Mouse (Mus musculus) CH12.LX (cell line): ENCODE data around the gene Gm20716. TPM values are rescaled to one million over a fixed set of nuclear protein-coding genes. Genes with fewer than 3 reads are reported as not detected.

Experiments
- DNase-seq: peaks from one replicate; pipeline ENCODE4 v3.0.0-alpha.2; 2013; ENCODE audit errors: extremely low read depth
- H3K27ac ChIP-seq: 2 replicates; pipeline ENCODE4 v1.5.1; 2012; ENCODE audit warnings: low read depth, mild to moderate bottlenecking, control low read depth, moderate library complexity; ENCODE audit not compliant: insufficient read depth
- H3K27me3 ChIP-seq: replicated peaks from 2 replicates; pipeline ENCODE3; 2012; ENCODE audit warnings: inconsistent platforms
- H3K36me3 ChIP-seq, 2 experiments: replicated peaks in 1 of 2; 2 replicates each; pipeline versions ENCODE3 to v1.6.1; 2012; ENCODE audit warnings: inconsistent platforms in 1 of 2, low read length in 1 of 2, mild to moderate bottlenecking in 1 of 2, mixed read lengths in 1 of 2, moderate library complexity in 1 of 2; ENCODE audit not compliant: control insufficient read depth in 1 of 2, insufficient read depth in 1 of 2
- H3K4me1 ChIP-seq, 2 experiments: 2 replicates each; pipeline ENCODE4 v1.6.1; 2012; ENCODE audit warnings: inconsistent platforms in 1 of 2, moderate library complexity in 1 of 2; ENCODE audit not compliant: insufficient read depth in 2 of 2, control insufficient read depth in 1 of 2
- H3K4me2 ChIP-seq: 2 replicates; pipeline ENCODE4 v1.6.1; 2012; ENCODE audit warnings: low read depth, mild to moderate bottlenecking, control low read depth; ENCODE audit not compliant: poor library complexity, insufficient read depth, severe bottlenecking
- H3K4me3 ChIP-seq, 3 experiments: fragments of 150-350 bp in 1 of 3; sonication (generic) in 1 of 3; replicated peaks in 1 of 3; 2 replicates each; pipeline versions ENCODE3 to v1.5.1; 2011 to 2012; ENCODE audit warnings: low read depth in 2 of 3, low read length in 2 of 3, mild to moderate bottlenecking in 2 of 3, moderate library complexity in 2 of 3, control low read depth in 1 of 3, improper control_type of control experiment in 1 of 3, inconsistent platforms in 1 of 3, mixed read lengths in 1 of 3; ENCODE audit not compliant: poor library complexity in 1 of 3
- H3K79me2 ChIP-seq: replicated peaks from 2 replicates; pipeline ENCODE4 v1.6.1; 2012; ENCODE audit warnings: mild to moderate bottlenecking, moderate library complexity; ENCODE audit not compliant: control insufficient read depth, poor library complexity, insufficient read depth, severe bottlenecking; ENCODE audit errors: extremely low read depth
- H3K9ac ChIP-seq: 2 replicates; pipeline ENCODE4 v1.6.1; 2012; ENCODE audit warnings: low read depth, mild to moderate bottlenecking, control low read depth, moderate library complexity; ENCODE audit not compliant: insufficient read depth
- H3K9me3 ChIP-seq: replicated peaks from 2 replicates; pipeline ENCODE3; 2012; ENCODE audit warnings: low read length, inconsistent platforms, mixed read lengths
- BHLHE40 ChIP-seq: IDR thresholded peaks from 2 replicates; pipeline ENCODE4 v1.6.1; 2011; ENCODE audit warnings: mild to moderate bottlenecking, low read depth, low read length, improper control_type of control experiment
- E2F4 ChIP-seq: IDR thresholded peaks from 2 replicates; pipeline ENCODE4 v1.6.1; 2011; ENCODE audit warnings: low read depth, low read length, improper control_type of control experiment; ENCODE audit not compliant: insufficient replicate concordance
- EP300 ChIP-seq: IDR thresholded peaks from 2 replicates; pipeline ENCODE4 v1.6.1; 2011; ENCODE audit warnings: low read length, improper control_type of control experiment
- GABPA ChIP-seq: IDR thresholded peaks from 2 replicates; pipeline ENCODE4 v1.6.1; 2012; ENCODE audit warnings: low read depth, low read length, improper control_type of control experiment, inconsistent platforms; ENCODE audit not compliant: insufficient replicate concordance
- JUN ChIP-seq: IDR thresholded peaks from 2 replicates; pipeline ENCODE4 v1.6.1; 2011; ENCODE audit warnings: low read depth, mild to moderate bottlenecking, low read length, improper control_type of control experiment, moderate library complexity; ENCODE audit not compliant: insufficient read depth
- JUND ChIP-seq: conservative IDR thresholded peaks from 2 replicates; pipeline ENCODE4 v1.6.1; 2011; ENCODE audit warnings: low read depth, low read length, improper control_type of control experiment
- KAT2A ChIP-seq: IDR thresholded peaks from 2 replicates; pipeline ENCODE4 v1.6.1; 2012; ENCODE audit warnings: low read length, improper control_type of control experiment, inconsistent platforms; ENCODE audit not compliant: insufficient replicate concordance
- MAFK ChIP-seq: IDR thresholded peaks from 2 replicates; pipeline ENCODE4 v1.6.1; 2011; ENCODE audit warnings: low read length, improper control_type of control experiment; ENCODE audit not compliant: insufficient replicate concordance
- MAZ ChIP-seq: IDR thresholded peaks from 2 replicates; pipeline ENCODE4 v1.6.1; 2012; ENCODE audit warnings: low read depth, mild to moderate bottlenecking, inconsistent platforms, low read length, improper control_type of control experiment, moderate library complexity
- MYC ChIP-seq: IDR thresholded peaks from 2 replicates; pipeline ENCODE4 v1.6.1; 2011; ENCODE audit warnings: low read depth, mild to moderate bottlenecking, improper control_type of control experiment, low read length
- NELFE ChIP-seq: IDR thresholded peaks from 2 replicates; pipeline ENCODE4 v1.6.1; 2011; ENCODE audit warnings: low read depth, low read length, improper control_type of control experiment
- NRF1 ChIP-seq: IDR thresholded peaks from 2 replicates; pipeline ENCODE4 v1.6.1; 2014; ENCODE audit warnings: low read depth, mild to moderate bottlenecking, inconsistent platforms, low read length, improper control_type of control experiment, moderate library complexity
- PAX5 ChIP-seq: IDR thresholded peaks from 2 replicates; pipeline ENCODE4 v1.6.1; 2012; ENCODE audit warnings: low read length, inconsistent platforms, mixed read lengths
- POLR2A ChIP-seq: IDR thresholded peaks from 2 replicates; pipeline ENCODE4 v1.6.1; 2011; ENCODE audit warnings: low read depth, mild to moderate bottlenecking, improper control_type of control experiment, low read length
- POLR2AphosphoS2 ChIP-seq: IDR thresholded peaks from 2 replicates; pipeline ENCODE4 v1.6.1; 2011; ENCODE audit warnings: low read depth, low read length, improper control_type of control experiment
- RCOR1 ChIP-seq: conservative IDR thresholded peaks from 2 replicates; pipeline ENCODE4 v1.6.1; 2012; ENCODE audit warnings: low read depth, mild to moderate bottlenecking, inconsistent platforms, low read length, improper control_type of control experiment
- SIN3A ChIP-seq: IDR thresholded peaks from 2 replicates; pipeline ENCODE4 v1.6.1; 2012; ENCODE audit warnings: low read length, improper control_type of control experiment, inconsistent platforms
- TBP ChIP-seq: conservative IDR thresholded peaks from 2 replicates; pipeline ENCODE4 v1.6.1; 2011; ENCODE audit warnings: low read depth, low read length, improper control_type of control experiment
- UBTF ChIP-seq: IDR thresholded peaks from 2 replicates; pipeline ENCODE4 v1.6.1; 2012; ENCODE audit warnings: low read depth, mild to moderate bottlenecking, inconsistent platforms, low read length, improper control_type of control experiment, moderate library complexity
- USF2 ChIP-seq: conservative IDR thresholded peaks from 2 replicates; pipeline ENCODE4 v1.6.1; 2011; ENCODE audit warnings: low read depth, low read length, improper control_type of control experiment
- ZC3H11A ChIP-seq: IDR thresholded peaks from 2 replicates; pipeline ENCODE4 v1.6.1; 2012; ENCODE audit warnings: low read depth, mild to moderate bottlenecking, inconsistent platforms, low read length, improper control_type of control experiment
- ZKSCAN1 ChIP-seq: IDR thresholded peaks from 2 replicates; pipeline ENCODE4 v1.6.1; 2012; ENCODE audit warnings: low read depth, inconsistent platforms, low read length, improper control_type of control experiment, borderline replicate concordance
- ZNF384 ChIP-seq: IDR thresholded peaks from 2 replicates; pipeline ENCODE4 v1.6.1; 2012; ENCODE audit warnings: low read depth, low read length, improper control_type of control experiment, inconsistent platforms
- dilution Hi-C: fragments of 300-500 bp; cut with MboI; formaldehyde crosslinking; loops from 2 replicates; pipeline ENCODE4 v1.14.3; 2020; ENCODE audit warnings: low sequenced_read_pairs; ENCODE audit not compliant: extremely low pct_unique_long_range_greater_than_20kb, extremely low pct_ligation_motif_present
- in situ Hi-C: fragments of 300-500 bp; cut with MboI; formaldehyde crosslinking; loops from 3 replicates; pipeline ENCODE4 v1.14.3; 2019; ENCODE audit warnings: low sequenced_read_pairs, low pct_ligation_motif_present, low pct_unique_long_range_greater_than_20kb, mixed read lengths
- polyA plus RNA-seq: library from polyadenylated mRNA; unstranded; fragments of >175 nt; gene quantifications from 2 replicates; pipeline ENCODE4 v1.2.1, GENCODE M21; 2012; ENCODE audit warnings: low read depth; ENCODE audit not compliant: insufficient read length
- total RNA-seq, 2 experiments: library from RNA; depleted of rRNA; stranded (reverse); fragments of 300-350 nt in 1 of 2; fragments of >200 nt in 1 of 2; gene quantifications; 2 replicates each; pipeline ENCODE4 v1.2.3; 2012 to 2014

Gm20716 gene
- total and polyA plus RNA-seq, 3 experiments, result 27.8 to 34.8 (median 28.6) TPM

GRCm38 (mm10) chr2:168198421-168198820, 31.7 kb downstream of the Gm20716 start:
- Histone ChIP-seq H3K9ac (no peak overlapping the region; the same call in 1 of the 2 replicates), H3K36me3 (peaks cover 40 to 86% of the 10 kb centered on the region in 2 experiments), H3K27me3 (no peaks in the 10 kb centered on the region), H3K79me2 (peaks cover 96% of the 10 kb centered on the region), H3K4me3 (no peak overlapping the region), H3K9me3 (peaks cover 2% of the 10 kb centered on the region), H3K27ac (no peak overlapping the region), H3K4me1 (peaks cover 19 to 70% of the 10 kb centered on the region in 2 experiments), H3K4me2 (no peak overlapping the region; the same call in 1 of the 2 replicates)
- in situ Hi-C loops, result no loop called here
- dilution Hi-C loops, result no loop called here
- no peak for TF ChIP-seq EP300
- no peak for TF ChIP-seq MAZ
- TF ChIP-seq KAT2A, result no peak
- TF ChIP-seq PAX5, result no peak
- TF ChIP-seq POLR2A, result no peak
- no peak for TF ChIP-seq ZKSCAN1
- no peak for TF ChIP-seq NELFE
- no peak for TF ChIP-seq JUND
- TF ChIP-seq UBTF, result no peak
- no peak for TF ChIP-seq NRF1
- TF ChIP-seq GABPA, result no peak
- TF ChIP-seq USF2, result no peak
- no peak for TF ChIP-seq ZC3H11A
- no peak for TF ChIP-seq JUN
- TF ChIP-seq BHLHE40, result no peak
- no peak for TF ChIP-seq ZNF384
- TF ChIP-seq MYC, result no peak
- TF ChIP-seq TBP, result no peak
- no peak for TF ChIP-seq POLR2AphosphoS2
- TF ChIP-seq RCOR1, result no peak
- no peak for DNase-seq

GRCm38 (mm10) chr2:168195721-168196120, 34.4 kb downstream of the Gm20716 start:
- H3K4me3 ChIP-seq, result no peak overlapping the region
- no peak for DNase-seq
- H3K27me3 ChIP-seq, result no peaks in the 10 kb centered on the region
- TF ChIP-seq RCOR1, result no peak
- no peak for TF ChIP-seq MAZ
- no peak for TF ChIP-seq MAFK
- no peak for TF ChIP-seq E2F4
- no peak for TF ChIP-seq SIN3A
- TF ChIP-seq, all 38 proteins: peak for 0
- no peak overlapping the region for H3K4me2 ChIP-seq
- peaks cover 52 to 94% of the 10 kb centered on the region in 2 experiments for H3K36me3 ChIP-seq
- H3K27ac ChIP-seq, result no peak overlapping the region
- dilution Hi-C loops (no loop called here), in situ Hi-C loops (no loop called here)
- peaks cover 19 to 76% of the 10 kb centered on the region in 2 experiments for H3K4me1 ChIP-seq
- no peak overlapping the region for H3K9ac ChIP-seq
- peaks cover 100% of the 10 kb centered on the region for H3K79me2 ChIP-seq
- H3K9me3 ChIP-seq, result no peaks in the 10 kb centered on the region
